Mouse (Mus musculus) Muller cell, postnatal 12 days (primary cell): ENCODE data around the gene Pex26.

Experiments used
- DNase-seq: peaks from one replicate; pipeline ENCODE4 v3.0.0-alpha.2; 2015; ENCODE audit errors: inconsistent ontology term

Gene Pex26

GRCm38 (mm10) chr6:121209584-121209983 is 26.1 kb downstream of the Pex26 start:
- no peak for DNase-seq

GRCm38 (mm10) chr6:121210149-121210925 is 26.9 kb downstream of the Pex26 start, which contains the start of gene Tuba8:
TSS of gene Tuba8 (plus strand) at chr6:121210696.
- DNase-seq: peak; percentile 87

GRCm38 (mm10) chr6:121210926-121211289 is 27.4 kb downstream of the Pex26 start:
- no peak for DNase-seq

- DNase-seq: no peak
Observed at GRCm38 (mm10) chr6:121211743-121212142, 28.3 kb downstream of the Pex26 start.

GRCm38 (mm10) chr6:121212988-121213387 is 29.5 kb downstream of the Pex26 start:
- DNase-seq: no peak

- no peak for DNase-seq
Observed at GRCm38 (mm10) chr6:121214221-121214620, 30.8 kb downstream of the Pex26 start.

- no peak for DNase-seq
Observed at GRCm38 (mm10) chr6:121214667-121215330, 31.3 kb downstream of the Pex26 start.

GRCm38 (mm10) chr6:121215336-121215735 is 31.9 kb downstream of the Pex26 start:
- no peak for DNase-seq

GRCm38 (mm10) chr6:121215896-121216295 is 32.4 kb downstream of the Pex26 start:
- DNase-seq: no peak

- DNase-seq: no peak
Observed at GRCm38 (mm10) chr6:121216589-121217255, 33.3 kb downstream of the Pex26 start.

- no peak for DNase-seq
Observed at GRCm38 (mm10) chr6:121218002-121218401, 34.5 kb downstream of the Pex26 start.

- no peak for DNase-seq
Observed at GRCm38 (mm10) chr6:121219406-121219805, 35.9 kb downstream of the Pex26 start.

- DNase-seq: no peak
Observed at GRCm38 (mm10) chr6:121220181-121220580, 36.7 kb downstream of the Pex26 start.

- no peak for DNase-seq
Observed at GRCm38 (mm10) chr6:121221876-121222597, 38.6 kb downstream of the Pex26 start.

- no peak for DNase-seq
Observed at GRCm38 (mm10) chr6:121223001-121223400, 39.5 kb downstream of the Pex26 start.

GRCm38 (mm10) chr6:121224067-121224466 is 40.6 kb downstream of the Pex26 start:
- DNase-seq: no peak

GRCm38 (mm10) chr6:121224993-121225392 is 41.5 kb downstream of the Pex26 start:
- no peak for DNase-seq

- no peak for DNase-seq
Observed at GRCm38 (mm10) chr6:121226043-121226442, 42.6 kb downstream of the Pex26 start.

GRCm38 (mm10) chr6:121226744-121227143 is 43.3 kb downstream of the Pex26 start:
- DNase-seq: no peak

GRCm38 (mm10) chr6:121228421-121228820 is 45.0 kb downstream of the Pex26 start:
- DNase-seq: no peak

GRCm38 (mm10) chr6:121232652-121233051 is 49.2 kb downstream of the Pex26 start:
- no peak for DNase-seq

GRCm38 (mm10) chr6:121236386-121236785 is 52.9 kb downstream of the Pex26 start:
- DNase-seq: no peak
